Mouse (Mus musculus) forebrain, embryonic 16.5 days (tissue): ENCODE data around the gene Actr6. TPM values are rescaled to one million over a fixed set of nuclear protein-coding genes. Genes with fewer than 3 reads are reported as not detected.
"Not testable (repeated sequence)": the region's sequence is repeated elsewhere in the genome, so short reads cannot be mapped to it uniquely, and the experiment has no call there.

Experiments
- ATAC-seq: fragments of 200-750 bp; cut with Nextera tagmentation; 2 replicates; pipeline ENCODE4 v1.8.0; 2017; ENCODE audit warnings: mild to moderate bottlenecking, moderate library complexity
- H3K27ac ChIP-seq: fragments of 300-500 bp; sonication (generic); 2 replicates; pipeline ENCODE4 v1.5.1; 2014; ENCODE audit warnings: low read length, control low read depth
- H3K27me3 ChIP-seq: fragments of 300-500 bp; sonication (generic); replicated peaks from 2 replicates; pipeline ENCODE4 v1.6.1; 2014; ENCODE audit warnings: low read length; ENCODE audit not compliant: control insufficient read depth, insufficient read depth
- H3K36me3 ChIP-seq: fragments of 300-500 bp; sonication (generic); 2 replicates; pipeline ENCODE4 v1.6.1; 2014; ENCODE audit not compliant: control insufficient read depth, insufficient read depth
- H3K4me1 ChIP-seq: fragments of 300-500 bp; sonication (generic); replicated peaks from 2 replicates; pipeline ENCODE4 v1.6.1; 2014; ENCODE audit warnings: low read length; ENCODE audit not compliant: control insufficient read depth, insufficient read depth
- H3K4me2 ChIP-seq: fragments of 300-500 bp; sonication (generic); 2 replicates; pipeline ENCODE4 v1.6.1; 2014; ENCODE audit warnings: mild to moderate bottlenecking, low read length, control low read depth
- H3K4me3 ChIP-seq: fragments of 300-500 bp; sonication (generic); replicated peaks from 2 replicates; pipeline ENCODE4 v1.5.1; 2014; ENCODE audit warnings: mild to moderate bottlenecking, low read length, control low read depth
- H3K9ac ChIP-seq: fragments of 300-500 bp; sonication (generic); replicated peaks from 2 replicates; pipeline ENCODE4 v1.6.1; 2014; ENCODE audit warnings: low read depth, low read length, control low read depth
- H3K9me3 ChIP-seq: fragments of 300-500 bp; sonication (generic); 2 replicates; pipeline ENCODE4 v1.6.1; 2016; ENCODE audit warnings: low read length; ENCODE audit not compliant: control insufficient read depth
- whole genome bisulfite sequencing: fragments of 180-500 bp; shearing (Covaris S2); extraction: QIAGEN DNeasy Blood & Tissue Kit; methylation state at CpG from one replicate; pipeline ENCODE4 v1.1.7; 2014; 5-methylcytosine and 5-hydroxymethylcytosine counted together
- polyA plus RNA-seq: library from polyadenylated mRNA; unstranded; fragments of >200 nt; fragmentation: Nextera tagmentation; extraction: Ambion mirVana; gene quantifications from 2 replicates; pipeline ENCODE4 v1.2.1, GENCODE M21; 2015

The Actr6 gene
- polyA plus RNA-seq, 1 experiment from 2014 or later, result 59.5 TPM

DNA sequence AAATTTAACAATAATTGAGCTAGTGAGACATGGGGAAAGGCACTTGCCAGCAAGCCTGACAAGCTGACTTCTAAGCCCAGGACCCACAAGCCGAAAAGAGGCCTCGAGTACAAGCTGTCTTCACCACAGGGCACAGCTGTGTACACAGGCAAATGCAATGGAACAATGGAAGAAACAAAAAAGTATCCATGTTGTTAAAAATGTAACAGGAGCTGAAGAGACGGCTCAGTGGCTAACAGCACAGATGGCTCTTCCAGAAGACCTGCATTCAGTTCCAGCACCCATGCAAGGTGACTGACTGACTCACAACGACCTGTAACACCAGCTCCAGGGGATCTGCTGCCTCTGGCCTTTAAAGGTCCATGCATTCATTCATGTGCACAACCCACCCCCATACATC is 55.5 kb downstream of the Actr6 start:
- no peak overlapping the region for H3K27ac ChIP-seq
- H3K4me3 ChIP-seq, result no peak overlapping the region
- no peaks in the 10 kb centered on the region for H3K9me3 ChIP-seq
- H3K27me3 ChIP-seq, result no peaks in the 10 kb centered on the region
- peaks cover 3% of the 10 kb centered on the region; the same call in 1 of the 2 replicates for H3K4me1 ChIP-seq
- peak; percentile 45; the same call in 1 of the 2 replicates for ATAC-seq
- H3K4me2 ChIP-seq, result no peak overlapping the region
- no peaks in the 10 kb centered on the region for H3K36me3 ChIP-seq
- no peak overlapping the region for H3K9ac ChIP-seq
- 27% methylated on average over 4 of the region's 4 CpGs for WGBS

DNA sequence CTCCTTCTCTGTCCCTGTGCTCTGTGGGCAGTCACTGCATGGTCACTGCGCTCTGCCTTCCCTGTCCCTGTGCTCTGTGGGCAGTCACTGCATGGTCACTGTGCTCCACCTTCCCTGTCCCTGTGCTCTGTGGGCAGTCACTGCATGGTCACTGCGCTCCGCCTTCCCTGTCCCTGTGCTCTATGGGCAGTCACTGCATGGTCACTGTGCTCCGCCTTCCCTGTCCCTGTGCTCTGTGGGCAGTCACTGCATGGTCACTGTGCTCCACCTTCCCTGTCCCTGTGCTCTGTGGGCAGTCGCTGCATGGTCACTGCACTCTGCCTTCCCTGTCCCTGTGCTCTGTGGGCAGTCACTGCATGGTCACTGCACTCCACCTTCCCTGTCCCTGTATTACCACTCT is 61.7 kb downstream of the Actr6 start:
- WGBS, result 96% methylated on average over 5 of the region's 5 CpGs
- not testable (repeated sequence) for H3K9me3 ChIP-seq, H3K27ac ChIP-seq, ATAC-seq, H3K27me3 ChIP-seq, H3K4me2 ChIP-seq, H3K9ac ChIP-seq, H3K4me3 ChIP-seq, H3K36me3 ChIP-seq, H3K4me1 ChIP-seq

DNA sequence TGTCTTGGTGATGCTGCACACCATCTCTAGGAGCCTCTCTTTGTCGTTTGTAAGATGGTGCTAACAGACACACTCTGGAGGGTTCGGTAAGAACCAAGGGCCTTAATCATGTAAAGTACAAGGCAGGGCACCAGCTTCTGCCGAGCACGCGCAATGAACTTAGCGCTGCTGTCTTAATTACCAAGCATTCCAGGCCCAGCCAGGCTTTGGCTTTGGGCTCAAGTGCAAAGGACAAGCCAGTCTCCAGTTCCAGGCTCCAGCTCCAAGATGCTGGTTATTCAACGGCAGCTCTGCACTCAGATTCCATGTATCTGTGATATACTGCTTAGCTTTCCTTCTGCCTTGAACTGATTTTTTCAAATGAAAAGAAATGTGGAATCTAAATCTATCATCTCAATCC is 64.5 kb downstream of the Actr6 start:
- H3K9me3 ChIP-seq, result no peaks in the 10 kb centered on the region
- 77% methylated on average over 7 of the region's 7 CpGs for WGBS
- H3K9ac ChIP-seq, result no peak overlapping the region
- no peak for ATAC-seq
- H3K36me3 ChIP-seq, result peaks cover 4% of the 10 kb centered on the region
- no peak overlapping the region for H3K27ac ChIP-seq
- H3K4me2 ChIP-seq, result no peak overlapping the region
- no peaks in the 10 kb centered on the region for H3K27me3 ChIP-seq
- no peaks in the 10 kb centered on the region for H3K4me1 ChIP-seq
- H3K4me3 ChIP-seq, result no peak overlapping the region

DNA sequence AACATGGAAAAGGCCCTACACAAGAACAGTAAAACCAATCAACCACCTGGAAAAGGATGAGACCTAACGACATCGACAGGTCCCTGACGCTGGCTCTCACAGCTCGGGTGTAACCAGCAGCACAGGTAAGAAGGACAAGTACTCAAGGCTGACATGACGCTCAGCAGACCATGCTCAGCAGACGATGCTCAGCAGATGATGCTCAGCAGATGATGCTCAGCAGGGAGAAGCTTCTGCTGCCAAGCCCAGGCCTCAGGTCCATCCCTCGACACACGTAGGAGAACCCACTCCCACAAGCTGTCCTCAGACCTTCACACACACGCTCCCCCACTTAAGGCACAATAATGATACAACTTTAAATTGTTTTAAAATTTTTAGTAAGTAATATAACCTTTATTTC is 66.4 kb downstream of the Actr6 start:
- H3K4me1 ChIP-seq, result no peaks in the 10 kb centered on the region
- WGBS, result 94% methylated on average over 9 of the region's 9 CpGs
- H3K27ac ChIP-seq, result no peak overlapping the region
- H3K9ac ChIP-seq, result no peak overlapping the region
- H3K36me3 ChIP-seq, result peaks cover 8% of the 10 kb centered on the region
- ATAC-seq, result no peak
- H3K27me3 ChIP-seq, result no peaks in the 10 kb centered on the region
- no peak overlapping the region for H3K4me2 ChIP-seq
- H3K4me3 ChIP-seq, result no peak overlapping the region
- H3K9me3 ChIP-seq, result no peaks in the 10 kb centered on the region

DNA sequence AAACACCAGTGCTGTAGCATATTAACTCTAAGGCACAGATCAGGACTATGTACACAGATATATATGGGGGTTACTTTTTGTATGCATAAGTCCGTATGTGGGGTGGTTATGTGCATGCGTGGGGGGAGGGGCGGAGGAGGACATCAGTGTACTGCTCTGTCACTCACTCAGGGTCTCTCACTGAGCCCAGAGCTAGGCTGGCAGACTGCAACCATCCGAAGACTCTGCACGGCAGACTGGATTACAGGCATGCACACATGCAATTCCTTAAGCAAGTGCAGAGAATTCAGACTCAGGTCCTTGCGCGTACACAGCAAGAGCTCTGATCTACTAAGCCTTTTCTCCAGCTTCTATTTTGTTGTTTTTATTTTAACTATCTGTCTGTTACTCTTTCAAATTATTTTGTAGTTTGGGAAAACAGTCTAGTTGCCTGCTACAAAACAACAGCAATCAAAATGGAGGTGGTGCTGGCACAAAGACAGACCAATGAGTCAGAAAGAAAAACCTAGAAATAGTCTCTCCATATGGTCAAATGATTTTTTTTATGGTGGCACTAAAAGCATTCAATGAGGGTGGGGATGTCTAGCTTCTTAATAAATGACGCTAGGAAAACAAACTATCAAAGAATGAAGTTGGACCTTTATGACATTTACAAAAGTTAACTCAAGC is 67.0 kb downstream of the Actr6 start:
- Histone ChIP-seq H3K27ac (no peak overlapping the region), H3K9ac (no peak overlapping the region), H3K4me1 (no peaks in the 10 kb centered on the region), H3K36me3 (peaks cover 8% of the 10 kb centered on the region), H3K4me2 (no peak overlapping the region), H3K4me3 (no peak overlapping the region), H3K9me3 (no peaks in the 10 kb centered on the region), H3K27me3 (no peaks in the 10 kb centered on the region)
- ATAC-seq, result no peak
- 95% methylated on average over 8 of the region's 8 CpGs for WGBS

Other genes with a start within 250 kb of the Actr6 start
- 0.12 and 0.27 TPM in 2 replicates for gene Nr1h4, start 198.7 kb downstream of the Actr6 start, polyA plus RNA-seq
- gene Slc17a8, start 111.0 kb downstream of the Actr6 start, polyA plus RNA-seq, result 0.24 and 0.53 TPM in 2 replicates
- 9.5 and 9.8 TPM in 2 replicates for gene Scyl2, start 46.0 kb downstream of the Actr6 start, polyA plus RNA-seq
- gene Uhrf1bp1l, start 12.7 kb upstream of the Actr6 start, polyA plus RNA-seq, result 28.8 and 31.2 TPM in 2 replicates
- 53.0 and 84.4 TPM in 2 replicates for gene Anks1b, start 141.2 kb upstream of the Actr6 start, polyA plus RNA-seq